Mouse (Mus musculus) Patski (cell line): Measurements from ENCODE around the gene Car14. TPM values are rescaled to one million over a fixed set of nuclear protein-coding genes. Genes with fewer than 3 reads are reported as not detected.
"Not testable (repeated sequence)": the region's sequence is repeated elsewhere in the genome, so short reads cannot be mapped to it uniquely, and the experiment has no call there.

Experiments used
- ATAC-seq: fragments of 100-300 bp; one replicate; pipeline ENCODE4 v1.8.0; 2021
- CTCF ChIA-PET: fragments of 350-600 bp; sonication (Branson Sonifier 250); formaldehyde crosslinking; loops from one replicate; lab custom pipeline; 2022; ENCODE audit warnings: inconsistent platforms; lab: Charles Lee
- POLR2A ChIA-PET: fragments of 350-600 bp; sonication (Branson Sonifier 250); formaldehyde crosslinking; loops from one replicate; lab custom pipeline; 2022; ENCODE audit warnings: antibody characterized with exemption, inconsistent platforms; lab: Charles Lee
- DNase-seq: peaks from one replicate; pipeline ENCODE4 v3.0.0-alpha.2; 2011; ENCODE audit warnings: low read depth, low spot score
- H3K27me3 ChIP-seq: fragments of 371-371 bp; one replicate; pipeline ENCODE4 v1.5.1; 2021
- CTCF ChIP-seq: fragments of 100-300 bp; IDR thresholded peaks from one replicate; pipeline ENCODE4 v1.5.1; 2021
- in situ Hi-C: fragments of 300-500 bp; cut with MboI; formaldehyde crosslinking; loops from 3 replicates; pipeline ENCODE4 v1.11.1; 2018; ENCODE audit warnings: low pct_unique_long_range_greater_than_20kb, mixed read lengths
- polyA plus RNA-seq: library from polyadenylated mRNA; unstranded; gene quantifications from one replicate; pipeline ENCODE4 v1.2.3, GENCODE M21; 2021

Gene Car14
- polyA plus RNA-seq, 1 experiment from 2014 or later, result 1.2 TPM

DNA sequence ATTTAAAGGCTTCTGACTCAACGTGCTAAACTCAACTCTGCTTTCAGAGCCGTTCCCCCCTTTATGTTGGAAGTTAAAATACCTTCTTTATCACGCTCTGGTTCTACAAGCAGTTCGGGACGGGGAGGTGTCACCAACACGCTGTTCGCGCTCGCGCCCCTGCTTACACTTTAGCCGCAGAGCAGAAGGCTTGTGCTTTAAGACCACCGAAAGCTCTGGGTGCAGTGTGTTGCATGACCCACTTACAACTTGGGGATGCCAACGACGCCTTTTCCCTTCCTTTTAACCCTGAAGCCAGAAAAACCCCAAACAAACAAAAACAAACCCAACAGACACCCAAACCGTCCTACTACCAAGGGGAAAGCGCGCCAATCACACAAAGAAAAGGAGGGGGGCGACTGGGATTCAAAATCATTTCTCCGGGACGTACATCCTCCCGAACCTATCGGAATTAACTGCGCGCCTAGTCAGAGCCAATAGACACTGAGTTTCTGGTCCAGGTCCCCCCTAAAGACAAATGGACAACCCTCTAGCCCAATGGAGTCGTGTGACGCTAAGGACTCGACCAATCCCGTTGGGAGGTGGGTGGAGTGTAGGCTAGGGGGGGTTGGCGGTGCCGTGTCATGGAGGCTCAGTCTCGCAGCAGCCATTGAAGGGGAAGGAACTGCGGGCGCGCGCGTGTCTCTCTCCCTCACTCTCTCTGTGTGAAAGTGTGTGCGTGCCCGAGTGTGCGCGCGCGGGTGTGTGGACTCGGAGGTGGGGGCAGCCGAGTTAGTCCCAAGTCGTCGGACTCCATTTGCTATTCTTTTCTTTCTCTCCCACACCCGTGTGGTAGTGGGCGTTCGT, 24.4 kb upstream of the Car14 start, which contains the start of gene Anp32e:
Gene Anp32e, plus strand, starts transcription at position 589 of the 846 bp plus-strand sequence.
- no peak for TF ChIP-seq CTCF
- POLR2A ChIA-PET, result interaction anchor here (1.2 kb wide), 1 partner anchor 21 kb away, joined by 5 read pairs; no protein-coding TSS in a partner anchor
- peak; percentile 99 for ATAC-seq
- DNase-seq, result peak; percentile 99
- CTCF ChIA-PET, result no interaction called here
- H3K27me3 ChIP-seq, result no peaks in the 10 kb centered on the region
- in situ Hi-C loops, result no loop called here

DNA sequence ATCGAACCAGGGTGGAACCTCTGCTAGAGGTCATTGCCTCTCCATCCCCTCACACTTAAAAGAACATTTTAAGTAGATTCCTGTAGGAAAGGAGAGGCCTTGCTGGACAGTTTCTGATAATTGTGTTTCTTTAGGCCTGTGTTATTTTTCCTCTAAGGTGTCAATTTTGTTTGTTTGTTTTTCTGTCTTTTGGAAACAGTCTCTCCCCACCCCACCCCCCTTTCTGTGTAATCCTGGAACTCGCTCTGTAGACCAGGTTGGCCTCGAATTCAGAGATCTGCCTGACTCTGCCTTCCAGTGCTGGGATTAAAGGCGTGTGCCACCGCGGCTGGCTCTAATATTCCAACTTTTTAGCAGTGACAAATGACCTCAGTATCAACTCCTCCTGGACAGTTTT, 23.8 kb upstream of the Car14 start:
- ChIA-PET CTCF (no interaction called here), POLR2A (interaction anchor here (1.2 kb wide), 2 partner anchors 21 to 55 kb away, joined by 3 to 5 read pairs; no protein-coding TSS in a partner anchor)
- in situ Hi-C loops, result no loop called here
- no peak for TF ChIP-seq CTCF
- no peaks in the 10 kb centered on the region for H3K27me3 ChIP-seq
- DNase-seq (no peak), ATAC-seq (no peak)

GRCm38 (mm10) chr3:95925087-95925486, 20.6 kb upstream of the Car14 start:
- no peak for ATAC-seq
- no peaks in the 10 kb centered on the region for H3K27me3 ChIP-seq
- no peak for TF ChIP-seq CTCF
- DNase-seq, result no peak
- ChIA-PET POLR2A (interaction anchor here (1.3 kb wide), 1 partner anchor 19 kb away, joined by 4 read pairs; no protein-coding TSS in a partner anchor), CTCF (interaction anchor here (1.3 kb wide), 1 partner anchor 8 kb away, joined by 3 read pairs; no protein-coding TSS in a partner anchor)
- in situ Hi-C loops, result no loop called here

- ATAC-seq (no peak), DNase-seq (no peak)
- CTCF ChIA-PET, result interaction anchor here (1.3 kb wide), 1 partner anchor 9 kb away, joined by 3 read pairs; no protein-coding TSS in a partner anchor
- no peak for TF ChIP-seq CTCF
- POLR2A ChIA-PET, result no interaction called here
- no peaks in the 10 kb centered on the region for H3K27me3 ChIP-seq
- in situ Hi-C loops, result no loop called here
Measured at GRCm38 (mm10) chr3:95924185-95924584, 19.7 kb upstream of the Car14 start.

DNA sequence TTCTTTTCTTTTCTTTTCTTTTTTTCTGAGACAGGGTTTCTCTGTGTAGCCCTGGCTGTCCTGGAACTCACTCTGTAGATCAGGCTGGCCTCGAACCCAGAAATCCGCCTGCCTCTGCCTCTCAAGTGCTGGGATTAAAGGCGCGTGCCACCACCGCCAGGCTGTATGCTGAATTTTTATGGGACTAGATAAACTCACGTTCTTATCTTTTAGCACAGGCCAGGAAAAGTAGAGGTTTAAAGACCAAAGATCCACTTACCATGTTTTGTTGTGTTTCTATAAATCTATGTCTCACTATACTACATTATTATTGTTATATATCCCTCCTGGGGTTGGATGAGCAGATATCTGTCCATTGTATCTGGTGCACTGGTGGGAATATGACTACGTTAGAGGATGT, 18.9 kb upstream of the Car14 start:
- POLR2A ChIA-PET, in situ Hi-C loops, ATAC-seq, DNase-seq, H3K27me3 ChIP-seq: not testable (repeated sequence)
- CTCF ChIA-PET, result interaction anchor here (2.2 kb wide), 1 partner anchor 17 kb away, joined by 5 read pairs; no protein-coding TSS in a partner anchor

DNA sequence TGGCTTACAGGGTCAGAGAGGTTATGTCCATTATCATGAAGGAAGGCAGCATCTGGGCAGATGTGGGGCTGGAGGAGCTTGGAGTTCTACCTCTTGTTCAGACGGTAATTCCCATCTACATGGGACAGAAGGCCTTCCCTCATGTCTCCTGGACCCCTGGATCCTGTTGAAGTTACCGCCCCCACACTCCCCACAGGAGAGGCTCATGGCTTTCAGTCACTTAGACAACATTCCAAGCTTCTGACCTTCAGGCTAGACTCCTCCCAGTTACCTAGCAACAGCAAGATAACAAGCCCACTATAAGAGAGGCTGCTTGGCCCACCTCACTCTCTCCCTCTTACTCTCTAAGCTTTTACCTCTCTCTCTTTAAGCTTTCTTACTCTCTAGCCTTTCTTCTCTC, 16.0 kb upstream of the Car14 start:
- H3K27me3 ChIP-seq, in situ Hi-C loops, DNase-seq, ATAC-seq: not testable (repeated sequence)
- ChIA-PET CTCF (interaction anchor here (0.8 to 1.7 kb wide), 4 partner anchors 12 to 145 kb away, joined by 4 to 7 read pairs (median 4); no protein-coding TSS in a partner anchor), POLR2A (interaction anchor here (0.6 kb wide), 1 partner anchor 10 kb away, joined by 5 read pairs; no protein-coding TSS in a partner anchor)

DNA sequence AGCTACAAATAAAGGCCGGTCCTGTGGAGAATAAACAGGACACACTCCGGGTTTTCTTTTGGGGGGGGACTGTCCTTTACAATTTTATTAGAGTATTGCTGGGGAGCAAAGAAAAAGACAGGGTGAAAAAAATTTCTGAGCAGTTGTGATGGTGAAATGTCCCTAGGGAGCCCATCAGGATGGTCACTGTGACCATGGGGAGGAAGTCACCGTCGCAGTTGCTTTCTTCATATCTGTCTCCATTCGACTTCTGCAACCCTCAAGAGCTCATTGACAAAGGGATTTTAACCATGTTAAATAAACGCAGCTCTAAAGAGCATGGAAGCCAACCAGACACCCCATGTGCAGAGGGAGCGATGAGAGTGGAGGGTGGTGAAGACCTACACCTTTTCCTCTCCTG, 12.3 kb upstream of the Car14 start:
- TF ChIP-seq CTCF, result no peak
- DNase-seq (no peak), ATAC-seq (no peak)
- in situ Hi-C loops, result no loop called here
- no peaks in the 10 kb centered on the region for H3K27me3 ChIP-seq
- POLR2A ChIA-PET, result interaction anchor here (1.1 kb wide), 1 partner anchor 10 kb away, joined by 4 read pairs; no protein-coding TSS in a partner anchor
- CTCF ChIA-PET, result interaction anchor here (1.5 to 2.9 kb wide), 3 partner anchors 10 to 17 kb away, joined by 3 to 19 read pairs (median 5); no protein-coding TSS in a partner anchor

DNA sequence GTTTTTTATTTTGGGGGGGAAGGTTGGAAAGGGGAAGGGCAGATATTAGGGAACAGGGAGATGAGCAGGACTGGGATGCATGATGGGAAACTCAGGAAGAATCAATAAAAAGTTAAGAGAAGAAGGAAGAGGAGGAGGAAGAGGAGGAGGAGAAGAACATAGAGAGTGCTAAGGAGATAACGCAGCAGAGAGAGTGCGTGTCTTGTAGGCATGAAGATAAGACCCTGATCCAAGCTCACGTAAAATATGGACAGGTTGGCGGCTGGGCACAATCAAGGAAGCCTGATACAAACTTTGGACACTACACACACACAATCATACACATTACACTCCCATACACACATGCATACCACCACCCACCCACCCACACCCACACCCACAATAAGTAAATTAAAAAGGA, 10.2 kb upstream of the Car14 start:
- CTCF ChIA-PET, result interaction anchor here (0.9 to 1.2 kb wide), 3 partner anchors 12 to 52 kb away, joined by 3 to 5 read pairs (median 3); no protein-coding TSS in a partner anchor
- in situ Hi-C loops, result no loop called here
- H3K27me3 ChIP-seq, result no peaks in the 10 kb centered on the region
- no peak for TF ChIP-seq CTCF
- ATAC-seq, result no peak
- POLR2A ChIA-PET, result interaction anchor here (0.6 to 0.7 kb wide), 2 partner anchors 259 to 630 kb away, joined by 3 to 4 read pairs; no protein-coding TSS in a partner anchor
- DNase-seq, result no peak

DNA sequence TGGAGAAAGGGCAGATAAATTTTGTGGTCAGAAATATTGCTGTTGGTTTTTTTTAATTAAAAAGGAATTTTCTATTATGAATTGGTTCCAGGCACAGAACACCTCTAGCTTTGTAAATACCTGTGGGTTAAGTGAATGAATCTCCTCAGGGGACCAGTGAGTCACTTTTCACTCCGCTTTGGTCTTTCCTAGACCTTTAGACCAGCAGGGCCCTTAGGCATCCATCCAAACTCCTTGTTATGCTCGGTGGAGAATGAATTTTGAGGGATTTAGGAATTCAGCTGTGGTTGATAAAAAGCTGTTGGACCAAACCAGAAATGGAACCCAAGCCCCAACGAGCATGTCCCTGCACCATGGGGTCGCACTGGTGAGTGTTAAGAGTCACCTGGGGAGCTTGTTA, 3.1 kb upstream of the Car14 start:
- ChIA-PET POLR2A (interaction anchor here (0.6 to 2.1 kb wide), 7 partner anchors 16 to 269 kb away, joined by 3 to 16 read pairs (median 5); partner anchors contain the start of gene Ciart), CTCF (interaction anchor here (0.9 to 6.0 kb wide), 22 partner anchors 9 to 220 kb away, joined by 3 to 46 read pairs (median 5); partner anchors contain the start of genes Adamtsl4, Ciart and Mrps21)
- in situ Hi-C loops, result no loop called here
- H3K27me3 ChIP-seq, result no peaks in the 10 kb centered on the region
- DNase-seq, result peak; percentile 100
- peak; percentile 63 for ATAC-seq
- no peak for TF ChIP-seq CTCF

DNA sequence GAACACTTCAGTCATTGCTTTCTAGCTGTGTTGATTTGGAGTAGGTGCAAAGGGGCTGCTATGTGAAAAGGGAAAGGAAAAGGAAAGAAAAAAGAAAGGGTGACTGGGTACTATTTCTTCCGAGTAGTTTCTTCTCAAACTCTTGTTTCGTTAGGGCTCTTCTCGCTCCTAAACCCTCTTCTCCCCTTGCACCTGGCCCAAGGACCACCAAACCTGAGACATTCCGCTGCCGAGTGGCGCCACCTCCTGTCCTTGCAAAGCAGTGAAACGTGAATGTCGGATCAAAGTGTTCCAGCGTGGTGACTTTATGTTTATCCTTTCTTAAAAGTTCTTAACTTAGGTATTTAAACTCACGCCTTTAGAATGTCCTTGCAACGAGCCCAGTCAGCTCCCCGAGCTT, 2.4 kb upstream of the Car14 start:
- ChIA-PET CTCF (interaction anchor here (0.6 to 6.0 kb wide), 30 partner anchors 9 to 404 kb away, joined by 3 to 46 read pairs (median 5); partner anchors contain the start of genes Adamtsl4, Ciart and Mrps21), POLR2A (interaction anchor here (1.0 to 3.8 kb wide), 7 partner anchors 13 to 34 kb away, joined by 3 to 16 read pairs (median 6); partner anchors contain the start of genes Aph1a and Ciart)
- DNase-seq (no peak), ATAC-seq (no peak)
- in situ Hi-C loops, result no loop called here
- H3K27me3 ChIP-seq, result no peaks in the 10 kb centered on the region
- TF ChIP-seq CTCF, result no peak
